Mouse (Mus musculus) activated CD4-positive, CD25-positive, alpha-beta regulatory T cell, adult 9 weeks (primary cell): Measurements from ENCODE around the gene Gcnt1. TPM values are rescaled to one million over a fixed set of nuclear protein-coding genes. Genes with fewer than 3 reads are reported as not detected.

Experiments used
- polyA plus RNA-seq: library from polyadenylated mRNA; unstranded; fragments of 100-300 nt; shearing (Covaris generic); gene quantifications from one replicate; pipeline ENCODE4 v1.2.1, GENCODE M21; 2017

The Gcnt1 gene
- polyA plus RNA-seq = 6.7 TPM

DNA sequence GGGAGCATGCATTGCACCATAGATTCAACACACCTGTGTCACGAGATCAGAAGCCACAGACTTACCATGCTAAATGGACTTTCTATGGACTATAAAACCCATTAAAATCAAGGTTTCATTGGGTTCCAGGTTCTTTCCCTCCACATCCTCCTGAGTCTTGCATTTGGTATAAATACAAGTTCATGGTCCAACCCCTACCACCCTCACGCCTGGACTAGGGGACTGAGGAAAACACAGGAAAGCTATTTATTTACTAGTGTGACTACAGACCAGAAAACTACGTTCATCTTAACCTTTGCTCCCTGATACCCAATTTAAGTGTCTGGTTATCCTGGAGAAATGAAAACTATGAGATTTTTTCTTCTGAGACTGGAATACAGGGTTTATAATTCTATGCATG, at the start of gene Gcnt1:
Gcnt1 (minus strand) TSS at position 144 of the 400 bp plus-strand sequence.

DNA sequence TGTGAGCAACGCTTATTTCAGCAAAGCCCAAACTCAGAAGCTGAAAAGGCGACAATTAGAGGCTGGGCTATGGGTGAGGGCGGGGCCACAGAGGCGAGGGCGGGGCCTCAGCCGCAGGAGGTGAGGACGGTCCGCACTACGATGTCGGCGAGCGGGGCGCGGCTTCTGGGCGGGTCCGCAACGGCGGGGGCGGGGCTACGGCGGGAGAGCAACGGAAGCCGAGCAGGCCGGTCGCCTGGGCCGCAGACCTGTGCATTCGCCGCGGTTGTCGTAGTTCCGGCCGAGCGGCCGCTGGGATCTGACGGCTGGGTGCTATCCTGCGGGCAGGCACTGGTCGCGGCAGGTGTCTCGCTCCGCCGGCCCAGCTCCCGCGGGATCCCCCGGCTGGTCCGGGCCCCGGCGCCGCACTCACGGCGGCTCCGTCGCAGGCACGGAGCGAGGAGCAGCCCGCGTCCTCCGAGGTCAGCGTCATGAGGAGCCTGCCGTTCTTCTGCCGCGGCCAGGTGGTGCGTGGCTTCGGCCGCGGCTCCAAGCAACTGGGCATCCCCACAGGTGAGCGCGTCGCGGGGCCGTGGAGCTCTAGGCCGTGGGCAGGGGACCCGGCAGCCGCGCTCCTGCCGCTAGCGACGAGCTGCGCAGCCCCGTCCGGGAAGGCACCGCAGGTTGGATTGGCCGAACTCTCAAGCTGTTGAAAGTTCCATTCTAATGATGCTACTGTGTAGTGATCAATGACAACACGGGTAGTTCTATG, 21.4 kb upstream of the Gcnt1 start, which contains the start of gene Rfk:
Rfk (plus strand) TSS at position 203 of the 751 bp plus-strand sequence.

Other genes starting within 250 kb of the Gcnt1 start
- gene Rfk, start 21.2 kb upstream of the Gcnt1 start, polyA plus RNA-seq = 22.7 TPM